Mouse (Mus musculus) liver, postnatal 0 days (tissue): ENCODE data around the gene Prx. TPM values are rescaled to one million over a fixed set of nuclear protein-coding genes. Genes with fewer than 3 reads are reported as not detected.

Experiments used
- ATAC-seq: fragments of 200-750 bp; cut with Nextera tagmentation; 2 replicates; pipeline ENCODE4 v1.8.0; 2017; ENCODE audit warnings: mild to moderate bottlenecking, moderate library complexity
- DNase-seq: peaks from one replicate; pipeline ENCODE4 v3.0.0-alpha.2; 2016
- H3K27ac ChIP-seq: fragments of 300-500 bp; sonication (generic); 2 replicates; pipeline ENCODE4 v1.5.1; 2014; ENCODE audit warnings: antibody characterized with exemption, moderate library complexity, mild to moderate bottlenecking, low read depth
- H3K27me3 ChIP-seq: fragments of 300-500 bp; sonication (generic); 2 replicates; pipeline ENCODE4 v1.6.1; 2014; ENCODE audit warnings: low read length, control low read depth, mixed read lengths; ENCODE audit not compliant: insufficient read depth
- H3K36me3 ChIP-seq: fragments of 300-500 bp; sonication (generic); replicated peaks from 2 replicates; pipeline ENCODE4 v1.6.1; 2014; ENCODE audit warnings: mild to moderate bottlenecking, control low read depth, low read length, moderate library complexity, mixed read lengths; ENCODE audit not compliant: insufficient read depth
- H3K4me1 ChIP-seq: fragments of 300-500 bp; sonication (generic); 2 replicates; pipeline ENCODE4 v1.6.1; 2014; ENCODE audit warnings: antibody characterized with exemption, mild to moderate bottlenecking, control low read depth; ENCODE audit not compliant: insufficient read depth
- H3K4me2 ChIP-seq: fragments of 300-500 bp; sonication (generic); 2 replicates; pipeline ENCODE4 v1.6.1; 2014; ENCODE audit warnings: low read depth, mild to moderate bottlenecking, low read length, moderate library complexity, mixed read lengths
- H3K4me3 ChIP-seq: fragments of 300-500 bp; sonication (generic); 2 replicates; pipeline ENCODE4 v1.5.1; 2014; ENCODE audit warnings: low read depth, low read length
- H3K9ac ChIP-seq: fragments of 300-500 bp; sonication (generic); replicated peaks from 2 replicates; pipeline ENCODE4 v1.6.1; 2014; ENCODE audit warnings: mild to moderate bottlenecking, moderate library complexity
- H3K9me3 ChIP-seq: fragments of 300-500 bp; sonication (generic); 2 replicates; pipeline ENCODE4 v1.6.1; 2016; ENCODE audit warnings: mild to moderate bottlenecking, control low read depth, low read length, mixed read lengths
- CTCF ChIP-seq: sonication (generic); IDR thresholded peaks from 2 replicates; pipeline ENCODE4 v1.5.1; 2016; ENCODE audit warnings: antibody characterized with exemption, low read depth
- EP300 ChIP-seq: IDR thresholded peaks from 2 replicates; pipeline ENCODE4 v1.6.1; 2016; ENCODE audit warnings: antibody characterized with exemption, low read depth, mild to moderate bottlenecking
- whole genome bisulfite sequencing: fragments of 180-500 bp; shearing (Covaris S2); extraction: QIAGEN DNeasy Blood & Tissue Kit; methylation state at CpG from one replicate; pipeline ENCODE4 v1.1.7; 2014; ENCODE audit not compliant: insufficient replicate concordance; 5-methylcytosine and 5-hydroxymethylcytosine counted together
- polyA plus RNA-seq: library from polyadenylated mRNA; unstranded; fragments of >200 nt; fragmentation: Nextera tagmentation; extraction: Ambion mirVana; gene quantifications from 2 replicates; pipeline ENCODE4 v1.2.1, GENCODE M21; 2015

Prx gene
- polyA plus RNA-seq, 1 experiment from 2014 or later: 0.25 TPM

- DNase-seq (no peak), ATAC-seq (no peak)
- no peak for TF ChIP-seq CTCF
- TF ChIP-seq EP300: no peak
- peak overlapping the region; percentile 69 for H3K9ac ChIP-seq
- no peaks in the 10 kb centered on the region for H3K27me3 ChIP-seq
- WGBS: 61% methylated on average over 5 of the region's 5 CpGs
- no peaks in the 10 kb centered on the region for H3K9me3 ChIP-seq
- peak overlapping the region; percentile 61 for H3K4me3 ChIP-seq
- peak overlapping the region; percentile 98 for H3K4me2 ChIP-seq
- H3K27ac ChIP-seq: no peak overlapping the region
- peaks cover 44% of the 10 kb centered on the region for H3K4me1 ChIP-seq
- H3K36me3 ChIP-seq: peaks cover 17% of the 10 kb centered on the region
These were observed 42.8 kb downstream of the Prx start for GRCm38 (mm10) chr7:27541922-27542321.

DNA sequence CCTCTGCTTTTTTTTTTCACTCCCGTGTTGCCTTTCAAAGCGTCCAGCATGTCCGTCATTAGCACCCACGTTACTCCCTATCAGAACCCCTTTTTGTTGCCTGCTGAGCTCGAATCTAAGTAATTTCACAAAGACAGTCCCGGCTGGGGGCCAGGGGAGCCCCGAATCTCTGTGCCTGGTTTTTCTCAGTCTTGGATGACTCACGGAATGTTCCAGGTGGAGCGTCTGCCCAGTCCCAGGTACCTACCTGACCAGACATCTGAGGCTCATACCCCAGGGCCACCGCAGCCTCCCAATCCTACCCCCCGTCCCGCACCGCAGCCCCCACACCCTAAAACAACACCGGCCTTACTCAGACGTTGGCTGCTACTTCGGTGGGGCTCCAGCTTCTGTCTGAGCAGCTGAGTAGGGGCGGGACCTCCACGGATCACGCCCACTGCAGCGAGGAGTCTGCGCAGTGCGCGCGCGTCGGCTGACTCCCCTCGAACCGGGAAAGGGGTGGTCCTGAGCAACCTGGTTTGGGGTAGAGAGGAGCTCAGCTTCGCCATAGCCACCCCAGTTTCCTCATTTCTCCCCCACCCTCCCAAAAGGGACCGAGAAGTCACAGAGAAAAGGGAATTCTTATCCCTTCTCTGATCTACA is 43.4 kb downstream of the Prx start:
- H3K4me2 ChIP-seq: peak overlapping the region; percentile 98
- H3K4me3 ChIP-seq: peak overlapping the region; percentile 61
- peak; percentile 86 for DNase-seq
- H3K27ac ChIP-seq: peak overlapping the region; percentile 51
- H3K9ac ChIP-seq: peak overlapping the region; percentile 69
- H3K4me1 ChIP-seq: peaks cover 43% of the 10 kb centered on the region
- TF ChIP-seq EP300: no peak
- TF ChIP-seq CTCF: no peak
- H3K27me3 ChIP-seq: no peaks in the 10 kb centered on the region
- H3K36me3 ChIP-seq: peaks cover 15% of the 10 kb centered on the region
- ATAC-seq: peak; percentile 78
- H3K9me3 ChIP-seq: no peaks in the 10 kb centered on the region
- 2% methylated on average over 30 of the region's 30 CpGs for WGBS

GRCm38 (mm10) chr7:27543065-27543464 is 43.9 kb downstream of the Prx start:
- H3K4me1 ChIP-seq: peaks cover 39% of the 10 kb centered on the region
- H3K36me3 ChIP-seq: peaks cover 13% of the 10 kb centered on the region
- H3K9ac ChIP-seq: peak overlapping the region; percentile 69
- no peaks in the 10 kb centered on the region for H3K9me3 ChIP-seq
- WGBS: 41% methylated on average over 6 of the region's 6 CpGs
- TF ChIP-seq EP300: no peak
- TF ChIP-seq CTCF: no peak
- H3K27ac ChIP-seq: peak overlapping the region; percentile 51
- no peaks in the 10 kb centered on the region for H3K27me3 ChIP-seq
- DNase-seq: no peak
- H3K4me2 ChIP-seq: peak overlapping the region; percentile 98
- peak overlapping the region; percentile 61 for H3K4me3 ChIP-seq
- no peak for ATAC-seq

DNA sequence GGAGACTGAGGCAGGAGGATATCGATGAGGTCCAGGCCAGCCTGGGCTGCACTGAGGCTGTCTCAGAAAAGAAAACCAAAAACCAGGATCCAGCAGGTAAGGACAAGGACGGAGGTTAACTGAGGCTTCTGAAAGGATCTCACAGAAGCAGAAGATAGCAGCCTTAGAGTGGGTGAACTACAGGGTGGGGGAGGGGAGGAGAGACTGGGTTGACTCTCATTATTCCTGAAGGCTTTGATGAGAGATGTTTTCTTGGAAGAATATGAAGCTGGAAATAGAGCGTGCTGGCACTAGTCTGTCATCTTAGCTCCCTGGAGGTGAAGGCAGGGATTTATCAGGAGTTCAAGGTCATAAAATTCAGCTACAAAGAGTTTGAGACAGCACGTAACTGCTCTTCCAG is 44.7 kb downstream of the Prx start:
- peaks cover 31% of the 10 kb centered on the region for H3K4me1 ChIP-seq
- 81% methylated on average over 4 of the region's 4 CpGs for WGBS

GRCm38 (mm10) chr7:27544675-27545370 is 45.7 kb downstream of the Prx start:
- no peak overlapping the region for H3K27ac ChIP-seq
- no peaks in the 10 kb centered on the region for H3K27me3 ChIP-seq
- 53% methylated on average over 12 of the region's 12 CpGs for WGBS
- TF ChIP-seq EP300 (no peak), CTCF (no peak)
- 0 out of 2 replicates have a peak overlapping the region, but pooled peaks have one; percentile 22 for H3K4me2 ChIP-seq
- peaks cover 25% of the 10 kb centered on the region for H3K4me1 ChIP-seq
- 0 out of 2 replicates have a peak, but pooled peaks have one; percentile 16 for ATAC-seq
- no peak overlapping the region for H3K4me3 ChIP-seq
- H3K36me3 ChIP-seq: peaks cover 6% of the 10 kb centered on the region
- no peak for DNase-seq
- H3K9me3 ChIP-seq: no peaks in the 10 kb centered on the region
- 0 out of 2 replicates have a peak overlapping the region, but pooled peaks have one; percentile 5 for H3K9ac ChIP-seq

More for the DNA sequence above, 44.7 kb downstream of the Prx start:
- H3K27me3 ChIP-seq: no peaks in the 10 kb centered on the region
- no peak for TF ChIP-seq CTCF
- TF ChIP-seq EP300: no peak
- H3K27ac ChIP-seq: no peak overlapping the region
- no peak overlapping the region for H3K9ac ChIP-seq
- H3K9me3 ChIP-seq: no peaks in the 10 kb centered on the region
- no peak overlapping the region for H3K4me3 ChIP-seq
- ATAC-seq: no peak
- peaks cover 13% of the 10 kb centered on the region for H3K36me3 ChIP-seq
- no peak for DNase-seq
- no peak overlapping the region for H3K4me2 ChIP-seq

DNA sequence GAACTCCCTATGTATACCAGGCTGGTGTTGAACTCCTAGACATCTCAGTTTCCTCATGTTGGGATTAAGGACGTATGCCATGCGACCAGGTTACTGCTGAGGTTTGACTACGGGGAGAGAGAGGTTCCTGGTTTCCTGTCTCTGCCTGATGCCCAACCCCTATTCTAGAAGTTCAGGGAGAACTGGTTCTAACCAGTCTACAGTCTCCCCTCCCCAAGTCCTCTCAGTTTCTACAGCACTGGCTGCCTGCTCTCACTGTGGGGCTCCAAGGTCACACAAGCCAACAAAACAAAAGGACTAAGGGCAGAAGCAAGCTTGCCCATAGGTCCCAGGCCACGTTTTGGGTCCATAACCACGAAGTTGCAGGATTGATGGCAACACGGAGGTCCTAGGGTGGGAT is 50.5 kb downstream of the Prx start:
- DNase-seq: no peak
- TF ChIP-seq EP300 (no peak), CTCF (no peak)
- Histone ChIP-seq H3K9me3 (no peaks in the 10 kb centered on the region), H3K4me2 (no peak overlapping the region), H3K4me1 (peaks cover 10% of the 10 kb centered on the region), H3K27ac (no peak overlapping the region), H3K9ac (no peak overlapping the region), H3K27me3 (no peaks in the 10 kb centered on the region), H3K4me3 (no peak overlapping the region), H3K36me3 (no peaks in the 10 kb centered on the region)
- WGBS: 56% methylated on average over 6 of the region's 6 CpGs
- ATAC-seq: no peak
